Mouse (Mus musculus) heart, embryonic 14.5 days (tissue): ENCODE measurements around the gene Atxn7. TPM values are rescaled to one million over a fixed set of nuclear protein-coding genes. Genes with fewer than 3 reads are reported as not detected.
A peak's percentile ranks its signal among the peaks of the same experiment; 100 is the strongest.
"Not testable (repeated sequence)": the region's sequence is repeated elsewhere in the genome, so short reads cannot be mapped to it uniquely, and the experiment has no call there.

ENCODE experiments used
- ATAC-seq: fragments of 200-750 bp; cut with Nextera tagmentation; 2 replicates; pipeline ENCODE4 v1.8.0; 2017; ENCODE audit warnings: low read depth, moderate TSS enrichment; ENCODE audit not compliant: insufficient number of reproducible peaks, insufficient read depth, low FRiP score
- H3K27ac ChIP-seq, 2 experiments: fragments of 200-500 bp in 1 of 2; fragments of 300-500 bp in 1 of 2; sonication (generic) in 1 of 2; replicated peaks in 1 of 2; 2 replicates each; pipeline ENCODE4 v1.5.1; 2012 to 2014; ENCODE audit warnings: low read depth in 2 of 2, low read length in 2 of 2, control low read depth in 1 of 2, mild to moderate bottlenecking in 1 of 2, mixed read lengths in 1 of 2; ENCODE audit not compliant: control insufficient read depth in 1 of 2, insufficient read depth in 1 of 2
- H3K27me3 ChIP-seq: fragments of 300-500 bp; sonication (generic); 2 replicates; pipeline ENCODE4 v1.6.1; 2014; ENCODE audit warnings: mild to moderate bottlenecking, low read length, control low read depth; ENCODE audit not compliant: control insufficient read depth, insufficient read depth
- H3K36me3 ChIP-seq: fragments of 300-500 bp; sonication (generic); 2 replicates; pipeline ENCODE4 v1.6.1; 2014; ENCODE audit warnings: mild to moderate bottlenecking, control low read depth, low read length, mixed read lengths; ENCODE audit not compliant: control insufficient read depth, insufficient read depth
- H3K4me1 ChIP-seq, 2 experiments: fragments of 200-500 bp in 1 of 2; fragments of 300-500 bp in 1 of 2; sonication (generic) in 1 of 2; 2 replicates each; pipeline ENCODE4 v1.6.1; 2012 to 2014; ENCODE audit warnings: low read length in 2 of 2, control low read depth in 1 of 2, mixed read lengths in 1 of 2; ENCODE audit not compliant: control insufficient read depth in 2 of 2, insufficient read depth in 2 of 2
- H3K4me2 ChIP-seq: fragments of 300-500 bp; sonication (generic); 2 replicates; pipeline ENCODE4 v1.6.1; 2014; ENCODE audit warnings: mild to moderate bottlenecking, low read length
- H3K4me3 ChIP-seq, 2 experiments: fragments of 200-500 bp in 1 of 2; fragments of 300-500 bp in 1 of 2; sonication (generic) in 1 of 2; 2 replicates each; pipeline ENCODE4 v1.5.1; 2012 to 2014; ENCODE audit warnings: low read length in 2 of 2, mild to moderate bottlenecking in 2 of 2, control low read depth in 1 of 2, low read depth in 1 of 2, moderate library complexity in 1 of 2; ENCODE audit not compliant: control insufficient read depth in 1 of 2, insufficient read depth in 1 of 2
- H3K9ac ChIP-seq: fragments of 300-500 bp; sonication (generic); 2 replicates; pipeline ENCODE4 v1.6.1; 2014; ENCODE audit warnings: mild to moderate bottlenecking, low read length
- H3K9me3 ChIP-seq: fragments of 300-500 bp; sonication (generic); 2 replicates; pipeline ENCODE4 v1.6.1; 2016; ENCODE audit warnings: low read length, control low read depth; ENCODE audit not compliant: control insufficient read depth
- WGBS: fragments of 180-500 bp; shearing (Covaris S2); extraction: QIAGEN DNeasy Blood & Tissue Kit; methylation state at CpG from one replicate; pipeline ENCODE4 v1.1.7; 2014; 5-methylcytosine and 5-hydroxymethylcytosine counted together
- polyA plus RNA-seq: library from polyadenylated mRNA; unstranded; fragments of >200 nt; fragmentation: Nextera tagmentation; extraction: Ambion mirVana; gene quantifications from 2 replicates; pipeline ENCODE4 v1.2.1, GENCODE M21; 2014

The Atxn7 gene
- polyA plus RNA-seq, 1 experiment from 2014 or later: 5.5 TPM

- WGBS: 89% methylated on average over 4 of the region's 4 CpGs
- no peak overlapping the region for H3K27ac ChIP-seq
- no peaks in the 10 kb centered on the region for H3K4me1 ChIP-seq
- no peak overlapping the region for H3K9ac ChIP-seq
- no peak overlapping the region for H3K4me3 ChIP-seq
- H3K9me3 ChIP-seq: no peaks in the 10 kb centered on the region
- H3K27me3 ChIP-seq: no peaks in the 10 kb centered on the region
- H3K4me2 ChIP-seq: no peak overlapping the region
- H3K36me3 ChIP-seq: peaks cover 34% of the 10 kb centered on the region
- ATAC-seq: no peak
Observed at GRCm38 (mm10) chr14:13944686-13945085, 16.6 kb upstream of the Atxn7 start.

GRCm38 (mm10) chr14:13948345-13948744, 12.9 kb upstream of the Atxn7 start:
- 94% methylated on average over 7 of the region's 7 CpGs for WGBS
- peaks cover 63% of the 10 kb centered on the region for H3K36me3 ChIP-seq

GRCm38 (mm10) chr14:13950401-13950800, 10.8 kb upstream of the Atxn7 start:
- Histone ChIP-seq H3K4me1 (peaks cover 0 to 3% of the 10 kb centered on the region in 2 experiments; a peak in 1 of 4 replicates), H3K9ac (no peak overlapping the region), H3K9me3 (no peaks in the 10 kb centered on the region), H3K4me3 (no peak overlapping the region), H3K36me3 (peaks cover 72% of the 10 kb centered on the region), H3K4me2 (no peak overlapping the region), H3K27ac (no peak overlapping the region), H3K27me3 (no peaks in the 10 kb centered on the region)
- no peak for ATAC-seq

More at GRCm38 (mm10) chr14:13948345-13948744, 12.9 kb upstream of the Atxn7 start:
- Histone ChIP-seq H3K27me3 (no peaks in the 10 kb centered on the region), H3K4me3 (no peak overlapping the region), H3K4me2 (no peak overlapping the region), H3K27ac (no peak overlapping the region), H3K9ac (no peak overlapping the region), H3K9me3 (no peaks in the 10 kb centered on the region), H3K4me1 (peaks cover 0 to 1% of the 10 kb centered on the region in 2 experiments; a peak in 1 of 4 replicates)
- ATAC-seq: no peak

GRCm38 (mm10) chr14:13952151-13952550, 9.1 kb upstream of the Atxn7 start:
- not testable (repeated sequence) for H3K27ac ChIP-seq, H3K4me3 ChIP-seq, H3K4me1 ChIP-seq, H3K9ac ChIP-seq, H3K9me3 ChIP-seq, H3K4me2 ChIP-seq, ATAC-seq, H3K27me3 ChIP-seq
- H3K36me3 ChIP-seq: peaks cover 71% of the 10 kb centered on the region
- WGBS: 91% methylated on average over 3 of the region's 3 CpGs

- H3K27me3 ChIP-seq: no peaks in the 10 kb centered on the region; the same call in 1 of the 2 replicates
- H3K4me1 ChIP-seq: peaks cover 6 to 16% of the 10 kb centered on the region in 2 experiments
- 0% methylated on average over 9 of the region's 9 CpGs for WGBS
- H3K9me3 ChIP-seq: no peaks in the 10 kb centered on the region
- peak overlapping the region; percentile 92 to 96 for H3K4me3 ChIP-seq
- peak overlapping the region; percentile 83 for H3K4me2 ChIP-seq
- peak overlapping the region in 1 of 2 experiments; percentile 80; a peak in 2 of 4 replicates for H3K27ac ChIP-seq
- H3K9ac ChIP-seq: peak overlapping the region; percentile 99
- no peak for ATAC-seq
- peaks cover 9% of the 10 kb centered on the region; the same call in 1 of the 2 replicates for H3K36me3 ChIP-seq
Observed at GRCm38 (mm10) chr14:13960079-13960478, 1.2 kb upstream of the Atxn7 start.

- H3K9ac ChIP-seq: peak overlapping the region; percentile 99
- ATAC-seq: peak; percentile 82
- peaks cover 5% of the 10 kb centered on the region; the same call in 1 of the 2 replicates for H3K36me3 ChIP-seq
- H3K4me3 ChIP-seq: peak overlapping the region; percentile 92 to 96
- no peaks in the 10 kb centered on the region; the same call in 1 of the 2 replicates for H3K27me3 ChIP-seq
- WGBS: under 1% methylated on average over 69 of the region's 75 CpGs
- H3K27ac ChIP-seq: peak overlapping the region; percentile 47 to 80
- H3K9me3 ChIP-seq: no peaks in the 10 kb centered on the region
- H3K4me1 ChIP-seq: peaks cover 6 to 16% of the 10 kb centered on the region in 2 experiments
- peak overlapping the region; percentile 83 for H3K4me2 ChIP-seq
Observed at GRCm38 (mm10) chr14:13960482-13961325, 536 bp upstream of the Atxn7 start.

- H3K4me1 ChIP-seq: peaks cover 4 to 16% of the 10 kb centered on the region in 2 experiments
- no peak overlapping the region for H3K4me3 ChIP-seq
- no peak overlapping the region for H3K27ac ChIP-seq
- no peak for ATAC-seq
- H3K9ac ChIP-seq: no peak overlapping the region
- no peak overlapping the region for H3K4me2 ChIP-seq
- H3K36me3 ChIP-seq: no peaks in the 10 kb centered on the region
- no peaks in the 10 kb centered on the region for H3K9me3 ChIP-seq
- H3K27me3 ChIP-seq: peaks cover 3% of the 10 kb centered on the region; the same call in 1 of the 2 replicates
- 83% methylated on average over 6 of the region's 6 CpGs for WGBS
Observed at GRCm38 (mm10) chr14:13962476-13962875, 1.2 kb downstream of the Atxn7 start.
